Mouse (Mus musculus): Measurements from ENCODE around the gene Sh2d6. TPM values are rescaled to one million over a fixed set of nuclear protein-coding genes. Genes with fewer than 3 reads are reported as not detected.
"Not testable (repeated sequence)": the region's sequence is repeated elsewhere in the genome, so short reads cannot be mapped to it uniquely, and the experiment has no call there.

Sh2d6 gene
- polyA plus RNA-seq, 1 experiment, result 2.8 TPM

GRCm38 (mm10) chr6:72503309-72503708, 18.2 kb downstream of the Sh2d6 start:
- no peak for DNase-seq (ENCODE audit: low spot score)

- no peak for DNase-seq (ENCODE audit: low spot score)
Measured at GRCm38 (mm10) chr6:72498950-72499349, 22.6 kb downstream of the Sh2d6 start.

DNA sequence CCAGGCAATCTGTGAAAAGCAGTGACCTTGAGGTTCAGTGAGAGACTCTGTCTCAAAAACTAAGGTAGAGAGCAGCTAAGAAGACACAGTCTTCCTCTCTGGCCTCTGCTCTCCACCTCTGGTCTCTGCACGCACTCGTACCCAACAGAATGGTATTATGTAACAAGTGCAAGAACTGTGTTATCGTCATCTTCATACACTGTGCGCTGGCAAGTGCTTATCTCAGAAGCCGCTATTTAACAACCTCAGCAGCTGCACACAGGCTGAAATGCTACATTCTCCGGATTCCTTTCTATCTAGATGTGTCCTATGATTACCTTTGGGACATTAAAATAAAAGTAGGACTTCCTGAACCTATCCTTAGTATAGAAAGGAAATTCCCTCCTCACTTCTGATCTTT, 28.6 kb downstream of the Sh2d6 start:
- no peak for DNase-seq (ENCODE audit: low spot score)

GRCm38 (mm10) chr6:72491151-72491550, 30.4 kb downstream of the Sh2d6 start:
- no peak for DNase-seq (ENCODE audit: low spot score)

- DNase-seq (ENCODE audit: low spot score), result no peak
Measured at GRCm38 (mm10) chr6:72489534-72489933, 32.0 kb downstream of the Sh2d6 start.

DNA sequence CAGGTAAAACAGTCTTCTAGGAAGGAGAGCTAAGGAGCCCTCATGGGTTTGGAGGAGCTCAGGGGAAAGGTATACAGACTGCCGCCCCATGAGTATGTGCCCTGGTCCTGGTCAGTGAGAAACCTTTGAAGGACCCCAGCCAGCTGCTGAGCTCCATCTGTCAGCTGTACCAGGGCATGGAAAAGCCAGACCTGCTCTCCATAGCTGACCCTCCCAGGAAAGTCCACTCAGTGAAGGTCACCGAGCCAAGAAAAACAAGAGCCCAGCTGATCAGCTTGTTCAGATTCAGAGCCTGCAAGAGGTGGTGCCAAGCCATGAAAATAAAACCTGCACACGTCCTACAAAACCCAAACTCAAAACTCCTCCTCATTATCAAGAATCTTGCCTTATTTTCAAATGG, 32.7 kb downstream of the Sh2d6 start:
- no peak for DNase-seq (ENCODE audit: low spot score)

DNA sequence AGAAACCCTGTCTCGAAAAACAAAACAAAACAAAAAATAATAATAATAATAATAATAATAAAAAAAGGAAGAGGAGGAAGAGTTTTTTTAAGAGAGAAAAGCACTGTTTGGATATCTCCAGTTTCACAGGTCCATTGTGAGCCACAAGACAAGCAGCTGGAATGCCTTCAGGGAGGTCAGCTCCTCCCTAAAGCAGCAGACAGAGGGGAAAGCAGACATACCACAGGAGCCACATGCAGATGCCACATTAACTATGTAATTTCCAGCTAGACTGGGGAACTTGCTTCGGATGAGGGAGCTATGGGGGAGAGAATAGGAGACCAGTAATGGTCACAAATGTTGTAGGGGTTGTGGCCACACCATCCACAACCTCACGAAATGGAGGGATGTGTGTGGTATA, 34.2 kb downstream of the Sh2d6 start:
- DNase-seq (ENCODE audit: low spot score), result no peak

DNA sequence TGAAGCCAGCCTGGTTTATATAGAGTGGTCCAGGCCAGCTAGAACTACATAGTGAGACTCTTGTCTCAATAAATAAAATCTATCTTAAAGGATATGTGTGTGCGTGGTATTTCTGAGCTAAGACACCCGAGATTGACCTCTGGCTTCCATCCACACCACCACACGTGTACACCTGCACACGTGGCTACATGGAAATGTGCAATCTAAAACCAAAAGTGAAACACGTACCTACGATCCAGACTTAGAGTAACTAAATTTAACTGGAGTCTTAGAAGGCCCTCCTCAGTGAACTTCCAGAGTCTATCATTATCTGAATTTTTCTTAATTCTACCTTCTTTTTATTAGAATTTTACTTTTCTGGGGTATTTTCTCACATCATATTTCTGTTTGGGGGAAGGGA, 35.2 kb downstream of the Sh2d6 start:
- DNase-seq (ENCODE audit: low spot score), result no peak

DNA sequence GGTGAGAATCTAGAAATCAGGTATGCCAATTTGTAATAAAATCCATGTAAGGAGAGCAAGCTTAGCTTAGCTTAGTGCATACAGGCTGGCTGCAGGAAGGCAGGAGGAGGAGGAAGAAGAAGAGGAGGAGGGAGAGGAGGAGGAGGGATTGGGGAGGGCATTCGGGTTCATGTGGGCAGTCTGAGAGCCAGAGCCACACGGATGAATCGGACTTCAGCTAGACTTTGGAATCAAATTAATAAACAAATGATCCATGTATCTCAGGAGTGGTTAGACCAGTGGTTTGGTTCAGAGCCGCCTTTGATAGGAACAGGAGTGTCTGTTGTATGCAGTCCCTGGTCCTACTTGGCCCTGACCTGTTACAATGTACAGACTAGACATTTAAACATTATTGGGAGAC, 36.6 kb downstream of the Sh2d6 start:
- no peak for DNase-seq (ENCODE audit: low spot score)

DNA sequence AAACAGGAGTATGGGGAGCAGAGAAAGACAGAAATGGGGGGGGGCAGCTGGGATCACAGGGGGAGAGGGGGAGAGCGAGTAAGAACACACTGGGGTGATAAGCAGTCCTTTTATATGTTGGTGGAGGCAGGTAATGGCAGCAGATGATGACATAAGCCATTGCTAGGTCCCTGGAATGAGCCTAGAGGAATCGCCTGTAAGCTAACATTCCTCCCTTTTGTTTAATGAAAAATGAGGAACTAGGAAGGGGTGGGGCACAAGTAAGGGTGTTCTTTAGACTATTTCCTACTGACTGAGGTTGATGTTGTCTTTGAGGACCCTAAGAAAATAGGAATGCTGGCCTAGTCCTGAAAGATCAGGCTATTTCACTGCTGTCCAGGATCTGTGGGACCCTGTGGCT, 39.4 kb downstream of the Sh2d6 start:
- DNase-seq (ENCODE audit: low spot score), result no peak

GRCm38 (mm10) chr6:72480422-72480702, 41.1 kb downstream of the Sh2d6 start:
- DNase-seq (ENCODE audit: low spot score), result no peak

DNA sequence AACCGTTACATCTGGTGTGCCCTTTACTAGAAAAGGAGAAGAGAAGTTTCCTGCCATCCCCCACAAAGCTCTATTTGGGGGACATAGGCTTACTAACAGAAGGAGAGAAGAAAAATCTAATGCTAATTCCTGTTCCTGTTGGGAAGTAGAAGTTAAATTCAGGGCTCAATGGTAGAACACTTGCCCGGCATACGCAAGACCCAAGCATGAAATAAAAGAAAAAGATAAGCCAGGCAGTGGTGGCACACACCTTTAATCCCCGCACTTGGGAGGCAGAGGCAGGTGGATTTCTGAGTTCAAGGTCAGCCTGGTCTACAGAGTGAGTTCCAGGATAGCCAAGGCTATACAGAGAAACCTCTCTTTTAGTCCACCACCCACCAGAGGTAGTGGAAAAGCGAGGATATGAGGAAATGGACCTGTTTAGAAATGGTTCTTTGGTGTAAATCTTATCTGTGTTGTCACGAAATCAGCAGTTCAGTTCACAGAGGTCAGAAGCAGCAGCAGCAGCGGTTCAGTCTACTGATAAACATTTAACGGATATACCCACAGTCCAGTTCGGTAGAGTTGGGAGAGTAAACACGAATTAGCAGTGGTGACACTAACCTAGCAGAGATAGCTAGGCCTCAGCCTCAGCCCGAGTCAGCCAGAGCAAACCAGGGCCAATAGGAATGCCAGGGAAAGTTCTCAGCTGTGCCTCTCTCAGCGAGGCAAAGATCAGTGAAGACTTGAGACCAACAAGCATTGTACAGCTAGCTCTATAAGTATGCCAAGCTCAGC, 41.7 kb downstream of the Sh2d6 start:
- DNase-seq (ENCODE audit: low spot score), result no peak

GRCm38 (mm10) chr6:72478691-72479090, 42.8 kb downstream of the Sh2d6 start:
- not testable (repeated sequence) for DNase-seq (ENCODE audit: low spot score)

DNA sequence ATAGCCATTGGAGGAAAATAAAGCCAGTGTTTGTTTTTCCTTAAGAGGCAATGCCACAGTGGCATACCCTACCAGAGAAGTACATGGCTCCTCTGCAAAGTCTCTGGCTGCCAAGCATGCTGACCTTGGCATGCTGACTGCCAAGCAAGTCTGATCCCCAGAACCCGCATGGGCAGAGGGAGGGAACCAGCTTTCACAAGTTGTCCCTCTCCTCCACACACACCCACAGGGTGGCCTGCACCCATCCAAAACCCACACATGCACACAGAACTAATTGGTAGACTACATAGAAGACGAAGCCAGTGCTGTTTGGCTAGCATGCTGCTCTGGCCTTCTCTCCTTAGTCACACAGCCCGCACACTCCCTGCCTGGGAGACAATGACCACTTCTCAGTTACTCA, 43.9 kb downstream of the Sh2d6 start:
- no peak for DNase-seq (ENCODE audit: low spot score)

DNA sequence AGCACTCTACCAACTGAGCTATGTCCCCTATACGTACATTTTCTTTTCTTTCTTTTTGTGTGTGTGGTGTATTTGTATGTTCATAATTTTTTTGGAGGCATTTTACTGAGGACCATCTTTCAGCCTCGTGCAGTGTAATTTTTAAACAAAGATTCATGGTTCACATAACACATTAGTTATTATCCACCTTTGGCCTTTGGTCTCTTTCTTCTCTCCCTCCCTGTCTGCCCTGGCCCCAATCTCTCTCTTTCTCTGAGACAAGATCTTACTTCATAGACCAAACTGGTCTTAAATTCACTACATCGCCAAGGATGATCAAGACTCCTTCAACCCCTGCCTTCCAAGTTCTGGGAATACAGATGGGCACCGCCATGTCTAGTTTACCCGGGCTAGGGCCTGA, 44.7 kb downstream of the Sh2d6 start:
- DNase-seq (ENCODE audit: low spot score), result no peak

GRCm38 (mm10) chr6:72475221-72475985, 46.1 kb downstream of the Sh2d6 start:
- no peak for DNase-seq (ENCODE audit: low spot score)

GRCm38 (mm10) chr6:72473264-72474041, 48.1 kb downstream of the Sh2d6 start:
- no peak for DNase-seq (ENCODE audit: low spot score)

GRCm38 (mm10) chr6:72466171-72466570, 55.3 kb downstream of the Sh2d6 start:
- no peak for DNase-seq (ENCODE audit: low spot score)

DNA sequence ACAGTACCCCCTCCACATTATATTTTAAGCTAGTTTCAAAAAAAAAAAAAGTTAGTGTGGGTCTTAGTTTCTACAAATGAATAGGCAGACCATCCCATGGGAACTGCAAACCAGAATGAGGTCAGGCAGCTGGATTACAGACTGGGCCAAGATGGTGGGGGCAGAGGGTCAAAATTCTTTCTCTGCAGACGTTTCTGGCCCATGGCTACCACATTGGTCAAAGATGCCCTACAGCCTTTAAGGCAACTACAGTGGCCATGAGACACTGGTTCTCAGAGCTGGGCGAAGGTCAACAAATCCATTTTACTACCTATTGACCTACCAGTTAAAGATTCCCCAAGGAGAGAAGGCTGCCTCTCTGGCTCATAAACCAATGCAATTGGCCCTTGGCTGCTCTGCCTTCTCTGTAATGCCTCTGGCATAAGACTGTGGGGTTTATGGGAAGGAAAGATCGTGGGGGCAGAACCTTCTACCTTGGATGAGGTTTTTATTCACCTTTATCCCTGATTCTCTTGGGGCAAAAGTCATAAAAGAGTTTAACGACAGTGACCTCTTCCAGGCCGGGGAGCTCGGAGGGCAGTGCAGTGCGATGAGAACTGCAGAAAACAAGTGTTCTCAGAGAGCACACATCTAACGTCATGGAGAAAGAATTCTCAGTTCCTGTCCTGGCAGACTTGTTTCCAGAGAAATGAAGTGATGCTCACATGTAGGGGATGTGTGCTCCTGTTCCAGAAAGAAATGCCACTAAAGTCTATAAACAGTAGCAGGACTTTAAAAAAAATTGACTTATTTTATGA, 55.9 kb downstream of the Sh2d6 start:
- DNase-seq (ENCODE audit: low spot score), result no peak

Measured in urinary bladder, adult 2 months (tissue).